Mouse (Mus musculus): ENCODE results near the gene Pdk2.
A peak's percentile ranks its signal among the peaks of the same experiment; 100 is the strongest.

The Pdk2 gene

DNA sequence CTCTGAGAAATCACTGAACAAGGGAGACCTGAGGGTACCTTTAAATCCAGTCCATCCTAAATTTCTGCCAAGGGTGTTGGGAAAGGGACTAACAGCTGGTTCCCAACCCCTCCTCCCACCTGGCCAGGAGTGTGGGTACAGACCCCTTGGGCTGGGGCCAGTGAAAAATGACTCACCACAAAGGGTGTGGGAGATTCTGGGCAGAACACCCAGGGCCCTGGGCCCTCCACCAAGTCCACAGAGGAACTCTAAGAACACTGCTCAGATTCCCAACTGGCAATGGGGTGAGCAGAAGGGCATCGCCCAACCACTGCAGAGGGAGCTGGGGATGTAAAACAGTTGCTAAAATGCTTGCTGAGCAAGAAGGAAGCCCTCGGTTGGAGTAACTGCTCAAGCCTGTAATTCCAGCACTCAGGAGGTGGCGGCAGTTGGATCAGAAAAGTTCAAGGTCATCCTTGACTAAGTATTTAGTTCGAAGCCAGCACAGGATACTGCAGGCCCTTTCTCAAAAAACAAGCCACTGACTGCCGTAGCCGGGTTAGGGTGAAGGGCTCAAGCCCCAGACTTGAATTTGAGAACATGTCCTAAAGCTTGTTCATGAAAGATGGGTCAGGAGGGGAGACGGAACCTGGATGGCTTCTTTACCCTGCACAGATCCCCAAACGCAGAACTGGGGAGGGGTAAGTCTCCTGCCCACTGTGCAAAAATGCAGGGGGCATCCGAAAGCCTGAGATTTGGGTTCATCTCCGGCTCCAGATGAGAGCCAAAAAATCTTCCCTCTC, 52.2 kb downstream of the Pdk2 start:
- no peak for DNase-seq (ENCODE audit: low read depth, low spot score)

DNA sequence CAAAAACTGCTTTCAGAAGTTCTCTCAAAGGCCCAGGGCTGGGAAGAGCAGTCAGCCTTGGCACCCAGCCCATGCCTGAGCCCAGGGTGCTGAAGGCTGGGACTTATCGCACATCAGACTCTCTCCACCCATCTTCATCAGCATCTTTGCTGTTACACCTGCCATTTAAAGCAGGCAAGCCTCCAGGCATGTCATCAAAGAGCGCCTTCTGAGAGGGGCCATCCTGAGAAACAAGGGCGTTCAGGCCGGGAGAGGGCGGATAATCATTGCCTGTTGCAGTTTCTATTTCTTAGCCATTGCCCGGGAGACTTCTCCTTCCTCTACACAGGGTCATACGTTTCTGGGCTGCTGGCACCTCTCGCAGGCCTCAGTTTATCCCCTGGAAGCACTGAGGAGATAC, 53.3 kb downstream of the Pdk2 start:
- DNase-seq (ENCODE audit: low read depth, low spot score) = no peak

DNA sequence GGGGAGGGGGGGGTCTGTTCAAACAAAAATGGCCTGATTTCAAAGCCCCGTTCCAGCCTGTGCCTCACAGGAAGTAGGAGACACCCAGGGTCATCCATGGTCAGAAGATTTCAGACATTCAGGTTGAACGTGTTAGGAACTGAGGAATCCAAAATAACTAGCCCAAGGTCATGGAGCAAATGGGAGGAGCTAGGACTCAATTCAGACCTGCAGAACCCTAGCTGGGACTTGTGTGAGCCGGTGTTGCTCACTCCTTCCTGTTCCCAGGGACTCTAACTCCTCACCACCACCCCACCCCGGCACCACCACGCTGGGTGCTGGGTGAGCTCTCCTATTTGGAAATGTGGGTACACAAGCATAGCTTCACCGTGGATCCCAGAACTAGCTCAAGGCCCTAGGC, 53.8 kb downstream of the Pdk2 start:
- DNase-seq (ENCODE audit: low read depth, low spot score) = no peak

DNA sequence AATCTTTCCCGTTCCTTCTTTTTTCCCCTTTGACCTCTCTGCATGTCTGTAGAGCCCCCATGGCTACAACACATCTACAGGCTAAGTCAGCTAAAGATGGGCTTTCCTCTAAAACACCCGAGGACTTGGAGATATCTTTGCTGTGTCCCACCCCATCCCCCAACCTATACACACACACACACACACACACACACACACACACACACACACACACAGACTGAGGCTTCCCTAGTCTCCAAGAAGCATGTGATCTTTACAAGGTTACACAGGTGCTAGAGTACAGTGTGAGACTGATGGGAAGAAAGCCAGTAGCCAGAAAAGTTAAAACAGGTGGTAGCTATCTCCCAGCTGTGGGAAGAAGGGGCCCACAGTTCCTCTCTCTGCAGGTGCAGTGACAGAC, 54.7 kb downstream of the Pdk2 start:
- no peak for DNase-seq (ENCODE audit: low read depth, low spot score)

DNA sequence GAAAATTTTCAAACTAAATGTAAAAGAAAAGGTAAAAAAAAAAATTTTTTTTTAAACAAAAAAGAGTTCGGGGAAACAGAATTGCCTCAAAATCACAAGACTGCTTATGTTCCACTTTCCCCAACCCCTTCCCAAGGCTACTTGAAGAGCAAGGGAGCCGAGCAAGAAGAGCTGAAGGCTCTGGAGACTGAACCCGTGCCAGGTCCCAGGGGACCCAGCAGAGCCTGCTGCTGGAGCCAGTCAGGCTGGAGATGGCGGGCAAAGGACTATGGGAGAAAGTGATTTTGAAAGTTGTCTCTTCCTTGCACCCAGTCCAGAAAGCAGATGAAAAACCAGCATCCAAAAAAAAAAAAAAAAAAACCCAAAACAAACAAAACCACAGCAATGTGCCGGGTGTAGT, 55.3 kb downstream of the Pdk2 start:
- no peak for DNase-seq (ENCODE audit: low read depth, low spot score)

DNA sequence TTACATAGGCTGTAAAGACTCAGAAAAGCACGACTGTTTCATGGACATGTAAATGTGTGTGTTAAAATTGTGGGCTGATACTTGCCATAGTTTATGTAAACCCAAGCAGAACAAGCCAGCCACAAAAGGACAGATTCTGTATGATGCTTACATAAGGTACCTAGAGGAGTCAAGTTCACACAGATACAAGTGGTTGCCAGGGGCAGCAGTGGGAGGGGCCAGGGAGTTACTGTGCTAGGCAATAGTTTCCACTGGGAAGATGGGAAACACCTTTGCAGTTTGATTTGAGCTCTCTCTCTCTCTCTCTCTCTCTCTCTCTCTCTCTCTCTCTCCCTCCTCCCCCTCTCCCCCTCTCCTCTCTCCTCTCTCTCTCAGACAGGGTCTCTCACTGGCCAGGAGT, 56.0 kb downstream of the Pdk2 start:
- DNase-seq (ENCODE audit: low read depth, low spot score) = no peak

DNA sequence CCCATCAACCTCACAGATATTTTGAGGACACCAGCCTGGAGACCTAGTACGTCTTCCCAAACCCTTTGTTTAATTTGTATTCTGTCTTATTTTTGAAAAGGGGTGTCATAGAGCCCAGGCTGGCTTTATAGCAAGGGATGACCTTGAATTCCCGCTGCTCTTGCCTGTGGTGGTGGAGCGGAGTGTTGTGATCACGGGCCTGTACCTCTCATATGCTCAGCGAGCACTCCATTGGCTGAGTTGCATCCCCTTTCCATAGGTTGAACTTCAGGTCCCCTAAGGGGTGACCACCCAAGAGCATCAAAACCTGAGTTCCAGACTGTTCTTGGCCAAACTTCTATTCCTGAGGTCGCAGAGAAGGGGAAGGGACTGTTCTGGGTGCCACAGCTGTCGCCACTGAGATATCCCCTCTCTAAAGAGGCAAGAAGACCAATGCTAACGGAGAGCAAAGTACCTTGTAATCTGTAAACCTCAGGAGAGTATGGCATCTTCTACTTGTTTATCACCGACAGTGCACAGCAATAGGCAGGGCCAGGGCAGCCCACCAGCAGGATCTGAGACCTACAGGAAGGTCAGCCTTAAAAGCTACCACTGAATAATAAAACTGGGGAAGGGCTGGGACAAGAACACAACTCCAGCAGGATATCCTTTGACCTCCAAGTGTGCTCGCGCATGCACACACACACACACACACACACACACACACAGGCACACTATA, 61.5 kb downstream of the Pdk2 start:
- DNase-seq (ENCODE audit: low read depth, low spot score) = no peak

DNA sequence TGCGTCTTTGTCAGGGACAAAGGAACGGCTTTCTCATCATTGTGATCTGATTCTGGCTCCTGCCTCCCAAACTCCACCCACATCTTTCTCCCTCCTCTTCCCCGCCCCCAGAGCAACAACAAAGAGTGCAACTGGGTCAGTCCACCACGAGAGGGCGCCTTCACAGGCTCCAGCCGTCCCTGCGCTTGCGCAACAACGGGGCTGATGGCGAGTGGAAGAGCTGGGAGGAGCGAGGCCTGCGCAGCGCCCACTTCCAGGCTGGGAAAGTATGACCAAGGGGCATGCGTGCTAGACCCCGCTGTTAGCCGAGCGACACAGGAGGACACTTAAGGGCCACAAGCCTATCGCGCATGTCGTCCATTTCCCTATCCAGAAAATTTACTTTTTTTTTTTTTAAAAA, 62.2 kb downstream of the Pdk2 start:
- DNase-seq (ENCODE audit: low read depth, low spot score) = peak; percentile 96

DNA sequence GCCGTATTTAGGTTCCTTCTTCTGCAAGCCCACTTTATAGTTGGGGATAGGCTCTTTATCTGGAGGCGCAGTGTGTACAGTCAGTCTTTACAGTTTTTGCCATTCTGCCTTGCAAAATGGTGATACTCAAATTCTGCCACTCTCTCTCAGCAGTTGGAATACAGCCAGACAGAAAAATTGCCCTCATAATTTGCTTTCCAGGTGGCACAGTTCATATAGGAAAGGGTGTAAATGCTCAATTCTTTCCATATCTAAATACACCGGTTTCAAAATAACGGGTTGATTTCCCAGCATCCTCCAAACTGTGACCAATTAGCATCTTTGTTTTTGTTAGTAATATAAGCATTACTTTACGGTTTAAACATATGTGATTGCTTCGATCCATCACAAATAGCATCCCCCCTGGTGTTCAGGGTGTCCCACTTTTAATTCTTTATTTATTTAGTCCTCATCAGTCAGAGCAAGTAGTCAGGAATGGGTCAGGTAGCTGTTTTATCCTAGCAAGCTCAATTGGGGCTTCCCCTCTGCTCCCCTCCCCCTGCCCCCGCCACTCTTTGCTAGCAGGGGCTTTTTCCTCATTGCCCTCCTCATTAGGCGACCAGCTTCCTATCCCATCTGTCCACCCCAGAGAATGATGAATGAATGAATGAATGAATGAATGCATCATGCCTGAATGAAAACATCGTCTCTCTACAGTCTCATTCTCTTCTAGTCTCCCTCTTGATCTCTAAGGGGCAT, 62.8 kb downstream of the Pdk2 start:
- no peak for DNase-seq (ENCODE audit: low read depth, low spot score)

Measured in CD4-positive, CD25-positive, alpha-beta regulatory T cell, adult 2 months (primary cell).